Mouse (Mus musculus) erythroblast, embryonic 14.5 days (primary cell): Measurements from ENCODE around the gene Tmf1. TPM values are rescaled to one million over a fixed set of nuclear protein-coding genes. Genes with fewer than 3 reads are reported as not detected.

Experiments
- H3K27me3 ChIP-seq: 2 replicates; pipeline ENCODE4 v1.6.1; 2012; ENCODE audit warnings: inconsistent platforms; ENCODE audit not compliant: control insufficient read depth
- H3K36me3 ChIP-seq: 2 replicates; pipeline ENCODE4 v1.6.1; 2012; ENCODE audit warnings: mild to moderate bottlenecking, inconsistent platforms; ENCODE audit not compliant: control insufficient read depth
- H3K4me1 ChIP-seq: 2 replicates; pipeline ENCODE4 v1.6.1; 2012; ENCODE audit warnings: inconsistent platforms; ENCODE audit not compliant: control insufficient read depth
- H3K4me3 ChIP-seq: replicated peaks from 2 replicates; pipeline ENCODE3; 2012; ENCODE audit warnings: moderate library complexity, mild to moderate bottlenecking, inconsistent platforms
- H3K9me3 ChIP-seq: 2 replicates; pipeline ENCODE4 v1.6.1; 2012; ENCODE audit warnings: low read length, inconsistent platforms, mixed read lengths; ENCODE audit not compliant: control insufficient read depth
- GATA1 ChIP-seq: IDR thresholded peaks from 2 replicates; pipeline ENCODE4 v1.6.1; 2012; ENCODE audit warnings: low read length, inconsistent platforms, mixed read lengths
- TAL1 ChIP-seq: IDR thresholded peaks from 3 replicates; pipeline ENCODE4 v1.6.1; 2012; ENCODE audit warnings: low read length, inconsistent platforms, mixed read lengths
- polyA plus RNA-seq: library from polyadenylated mRNA; stranded (reverse); fragments of >175 nt; gene quantifications from 2 replicates; pipeline ENCODE4 v1.2.3, GENCODE M21; 2012

Tmf1 gene
- polyA plus RNA-seq, 1 experiment = 0.32 TPM

- H3K4me3 ChIP-seq = no peak overlapping the region
- H3K4me1 ChIP-seq = peaks cover 40% of the 10 kb centered on the region
- H3K36me3 ChIP-seq = peaks cover 37% of the 10 kb centered on the region
- no peaks in the 10 kb centered on the region for H3K9me3 ChIP-seq
- TF ChIP-seq TAL1 (no peak), GATA1 (no peak)
- H3K27me3 ChIP-seq = no peaks in the 10 kb centered on the region
Observed at GRCm38 (mm10) chr6:97220672-97221071, 41.8 kb upstream of the Tmf1 start.

GRCm38 (mm10) chr6:97216154-97216821, 37.4 kb upstream of the Tmf1 start:
- Histone ChIP-seq H3K4me3 (no peak overlapping the region), H3K36me3 (peaks cover 42% of the 10 kb centered on the region), H3K9me3 (no peaks in the 10 kb centered on the region), H3K27me3 (no peaks in the 10 kb centered on the region), H3K4me1 (peaks cover 52% of the 10 kb centered on the region)
- TF ChIP-seq TAL1 = no peak

GRCm38 (mm10) chr6:97211981-97212380, 33.1 kb upstream of the Tmf1 start:
- Histone ChIP-seq H3K4me1 (peaks cover 75% of the 10 kb centered on the region), H3K36me3 (peaks cover 28% of the 10 kb centered on the region), H3K27me3 (no peaks in the 10 kb centered on the region), H3K4me3 (peak overlapping the region; percentile 87), H3K9me3 (no peaks in the 10 kb centered on the region)
- no peak for TF ChIP-seq GATA1
- TF ChIP-seq TAL1 = no peak

- Histone ChIP-seq H3K4me3 (peak overlapping the region; percentile 87), H3K27me3 (no peaks in the 10 kb centered on the region), H3K4me1 (peaks cover 82% of the 10 kb centered on the region), H3K36me3 (peaks cover 27% of the 10 kb centered on the region), H3K9me3 (no peaks in the 10 kb centered on the region)
- TF ChIP-seq GATA1 = no peak
- no peak for TF ChIP-seq TAL1
Observed at GRCm38 (mm10) chr6:97210962-97211601, 32.2 kb upstream of the Tmf1 start.

- peaks cover 80% of the 10 kb centered on the region for H3K4me1 ChIP-seq
- H3K27me3 ChIP-seq = no peaks in the 10 kb centered on the region
- peaks cover 20% of the 10 kb centered on the region for H3K36me3 ChIP-seq
- H3K9me3 ChIP-seq = no peaks in the 10 kb centered on the region
- peak within 1 kb of the TSS; percentile 87 for H3K4me3 ChIP-seq
- TF ChIP-seq TAL1 (no peak), GATA1 (no peak)
Observed at GRCm38 (mm10) chr6:97210191-97210961, 31.5 kb upstream of the Tmf1 start, which contains the start of gene Arl6ip5. TSS of gene Arl6ip5 (plus strand) at chr6:97210689.

- Histone ChIP-seq H3K4me3 (no peak overlapping the region), H3K36me3 (peaks cover 14% of the 10 kb centered on the region), H3K27me3 (no peaks in the 10 kb centered on the region), H3K9me3 (no peaks in the 10 kb centered on the region), H3K4me1 (peaks cover 78% of the 10 kb centered on the region)
- TF ChIP-seq TAL1 (no peak), GATA1 (no peak)
Observed at GRCm38 (mm10) chr6:97209751-97210150, 30.8 kb upstream of the Tmf1 start.

- H3K4me1 ChIP-seq = peaks cover 78% of the 10 kb centered on the region
- no peaks in the 10 kb centered on the region for H3K27me3 ChIP-seq
- H3K36me3 ChIP-seq = peaks cover 9% of the 10 kb centered on the region
- no peak overlapping the region for H3K4me3 ChIP-seq
- H3K9me3 ChIP-seq = no peaks in the 10 kb centered on the region
- TF ChIP-seq GATA1 (no peak), TAL1 (no peak)
Observed at GRCm38 (mm10) chr6:97209201-97209600, 30.3 kb upstream of the Tmf1 start.

- Histone ChIP-seq H3K9me3 (no peaks in the 10 kb centered on the region), H3K36me3 (peaks cover 4% of the 10 kb centered on the region), H3K4me1 (peaks cover 79% of the 10 kb centered on the region), H3K4me3 (no peak overlapping the region), H3K27me3 (no peaks in the 10 kb centered on the region)
- TF ChIP-seq GATA1 (no peak), TAL1 (no peak)
Observed at GRCm38 (mm10) chr6:97208406-97208805, 29.5 kb upstream of the Tmf1 start.

- Histone ChIP-seq H3K36me3 (peaks cover 4% of the 10 kb centered on the region), H3K9me3 (no peaks in the 10 kb centered on the region), H3K4me3 (no peak overlapping the region), H3K27me3 (no peaks in the 10 kb centered on the region), H3K4me1 (peaks cover 74% of the 10 kb centered on the region)
- TF ChIP-seq TAL1 (no peak), GATA1 (peak; percentile 98)
Observed at GRCm38 (mm10) chr6:97207085-97207484, 28.2 kb upstream of the Tmf1 start.
